Mouse (Mus musculus): Measurements from ENCODE around the gene Cldn20.

DNA sequence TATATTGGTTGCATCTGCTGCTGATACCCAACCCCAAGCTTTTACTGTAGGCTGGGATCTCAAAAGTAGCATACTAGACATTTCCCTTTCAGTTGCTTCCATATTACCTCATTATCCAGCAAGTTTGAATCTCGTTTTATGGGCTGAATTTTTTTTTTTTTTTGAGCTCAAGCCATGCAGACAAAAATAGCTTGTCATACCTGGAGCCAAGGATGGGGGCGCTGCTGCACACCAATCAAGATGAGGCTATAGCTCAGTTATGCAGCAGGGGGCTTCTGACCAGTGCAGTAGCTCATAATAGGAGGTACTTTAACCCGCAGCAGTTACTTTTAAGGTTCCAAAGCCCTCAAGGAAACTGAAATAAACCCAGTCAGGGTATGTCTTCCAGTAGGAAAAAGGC lies 34.3 kb upstream of the Cldn20 start:
- no peak for TF ChIP-seq POLR2A (IDR thresholded peaks at IDR 0.05; ENCODE audit: borderline replicate concordance, low read depth, low read length)
- no peak for TF ChIP-seq CTCF (IDR thresholded peaks at IDR 0.05; ENCODE audit: low read depth, low read length)
